Mouse (Mus musculus) brain, embryonic 14.5 days (tissue): ENCODE results near the gene Ift74.

Source experiments
- CTCF ChIP-seq: fragments of 200-500 bp; IDR thresholded peaks from 2 replicates; pipeline ENCODE4 v1.5.1; 2012; ENCODE audit warnings: inconsistent platforms, mild to moderate bottlenecking, moderate library complexity, borderline replicate concordance; ENCODE audit not compliant: insufficient read depth, insufficient read length; ENCODE audit errors: extremely low read depth
- POLR2A ChIP-seq: fragments of 200-500 bp; IDR thresholded peaks from 2 replicates; pipeline ENCODE4 v1.6.1; 2012; ENCODE audit warnings: mild to moderate bottlenecking, inconsistent platforms, borderline replicate concordance; ENCODE audit not compliant: poor library complexity, insufficient read depth, insufficient read length, severe bottlenecking; ENCODE audit errors: extremely low read depth

DNA sequence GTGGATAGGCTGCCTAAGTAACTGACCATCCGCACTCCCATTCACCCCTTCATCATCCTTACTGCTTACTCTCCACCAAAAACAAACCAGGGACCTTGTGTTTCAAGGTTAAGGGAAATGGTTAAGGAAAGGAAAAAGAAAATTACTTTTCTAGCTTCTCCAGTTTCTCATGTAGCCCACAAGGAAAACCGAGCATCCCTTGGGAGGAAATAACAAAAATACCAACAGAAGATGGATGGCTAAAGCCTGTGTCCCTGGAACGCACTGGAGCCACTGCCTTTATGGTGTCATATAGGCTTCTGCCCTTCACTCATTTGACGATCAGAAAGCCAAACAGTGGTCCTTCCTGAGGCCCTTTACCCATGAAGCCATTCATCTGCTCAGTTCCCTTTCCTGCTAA, 97.1 kb downstream of the Ift74 start:
- no peak for TF ChIP-seq POLR2A
- no peak for TF ChIP-seq CTCF
